Mouse (Mus musculus) large intestine, adult 2 months (tissue): ENCODE data around the gene Gm498. TPM values are rescaled to one million over a fixed set of nuclear protein-coding genes. Genes with fewer than 3 reads are reported as not detected.
A peak's percentile ranks its signal among the peaks of the same experiment; 100 is the strongest.

Source experiments
- DNase-seq: peaks from one replicate; pipeline ENCODE4 v3.0.0-alpha.2; 2012; ENCODE audit warnings: low read depth, low spot score
- WGBS: fragments of 180-500 bp; shearing (Covaris S2); methylation state at CpG from one replicate; pipeline ENCODE4 v1.1.7; 2018; 5-methylcytosine and 5-hydroxymethylcytosine counted together
- polyA plus RNA-seq: library from polyadenylated mRNA; depleted of rRNA; stranded (reverse); fragments of >200 nt; gene quantifications from 2 replicates; pipeline ENCODE4 v1.2.3, GENCODE M21; 2012; rRNA removed

The Gm498 gene
- not detected in 2 replicates for polyA plus RNA-seq

DNA sequence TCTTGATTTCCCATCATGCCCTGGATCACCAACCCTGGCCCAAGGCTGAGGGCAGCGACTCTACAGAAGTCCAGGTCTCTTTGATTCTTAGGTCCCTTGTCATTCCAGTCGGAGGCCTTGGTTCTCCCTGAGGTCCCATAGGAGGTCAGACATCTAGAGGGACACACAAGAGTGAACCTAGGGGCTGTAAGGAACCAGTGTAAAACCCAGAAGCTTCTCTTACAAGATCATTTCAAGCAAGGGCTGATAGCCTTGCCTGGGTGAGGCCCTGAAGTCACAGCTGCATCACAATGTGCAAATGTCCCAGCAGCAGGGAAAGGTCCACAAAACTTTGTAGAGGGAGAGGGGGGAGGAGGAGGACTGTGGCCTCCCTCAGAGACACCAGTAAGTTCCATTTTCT, at the start of gene Gm498:
Gene Gm498 (plus strand): TSS at position 301 of the 400 bp plus-strand sequence.
- DNase-seq: no peak
- 79% methylated on average over 2 of the region's 2 CpGs for WGBS

DNA sequence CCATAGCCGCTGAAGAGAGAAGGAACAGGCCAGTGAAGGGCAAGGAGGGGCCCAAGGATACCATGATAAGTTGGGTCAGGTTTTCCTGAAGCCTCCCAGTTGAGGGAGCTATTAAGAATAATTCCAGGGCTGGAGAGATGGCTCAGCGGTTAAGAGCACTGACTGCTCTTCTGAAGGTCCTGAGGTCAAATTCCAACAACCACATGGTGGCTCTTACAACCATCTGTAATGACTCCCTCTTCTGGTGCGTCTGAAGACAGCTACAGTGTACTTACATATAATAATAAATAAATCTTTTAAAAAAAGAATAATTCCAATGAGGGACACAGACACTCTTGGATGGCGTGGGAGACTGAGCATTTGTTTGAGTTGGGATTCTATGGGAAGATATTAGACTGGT, 47.4 kb upstream of the Gm498 start:
- WGBS: 64% methylated on average over 4 of the region's 4 CpGs
- DNase-seq: no peak

DNA sequence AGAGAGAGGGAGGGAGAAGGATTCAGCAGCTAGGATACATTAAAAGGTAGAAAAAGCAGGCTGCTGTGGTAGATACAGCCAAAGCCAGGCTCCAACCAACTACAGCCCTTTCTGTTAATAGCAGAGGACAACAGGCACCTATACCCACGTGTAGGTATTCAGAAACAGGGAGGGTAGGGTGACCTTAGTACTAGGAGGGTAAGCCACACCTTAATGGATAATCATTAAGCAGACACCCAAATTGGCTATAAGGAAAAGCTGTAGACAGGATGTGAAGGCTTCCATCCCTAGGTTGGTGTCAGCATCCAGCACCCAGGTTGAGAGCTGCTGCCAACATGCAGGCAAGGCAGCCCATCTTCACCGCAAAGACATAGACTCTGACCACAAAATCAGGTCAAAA, 45.4 kb upstream of the Gm498 start:
- no peak for DNase-seq
- WGBS: 58% methylated on average over 2 of the region's 2 CpGs

DNA sequence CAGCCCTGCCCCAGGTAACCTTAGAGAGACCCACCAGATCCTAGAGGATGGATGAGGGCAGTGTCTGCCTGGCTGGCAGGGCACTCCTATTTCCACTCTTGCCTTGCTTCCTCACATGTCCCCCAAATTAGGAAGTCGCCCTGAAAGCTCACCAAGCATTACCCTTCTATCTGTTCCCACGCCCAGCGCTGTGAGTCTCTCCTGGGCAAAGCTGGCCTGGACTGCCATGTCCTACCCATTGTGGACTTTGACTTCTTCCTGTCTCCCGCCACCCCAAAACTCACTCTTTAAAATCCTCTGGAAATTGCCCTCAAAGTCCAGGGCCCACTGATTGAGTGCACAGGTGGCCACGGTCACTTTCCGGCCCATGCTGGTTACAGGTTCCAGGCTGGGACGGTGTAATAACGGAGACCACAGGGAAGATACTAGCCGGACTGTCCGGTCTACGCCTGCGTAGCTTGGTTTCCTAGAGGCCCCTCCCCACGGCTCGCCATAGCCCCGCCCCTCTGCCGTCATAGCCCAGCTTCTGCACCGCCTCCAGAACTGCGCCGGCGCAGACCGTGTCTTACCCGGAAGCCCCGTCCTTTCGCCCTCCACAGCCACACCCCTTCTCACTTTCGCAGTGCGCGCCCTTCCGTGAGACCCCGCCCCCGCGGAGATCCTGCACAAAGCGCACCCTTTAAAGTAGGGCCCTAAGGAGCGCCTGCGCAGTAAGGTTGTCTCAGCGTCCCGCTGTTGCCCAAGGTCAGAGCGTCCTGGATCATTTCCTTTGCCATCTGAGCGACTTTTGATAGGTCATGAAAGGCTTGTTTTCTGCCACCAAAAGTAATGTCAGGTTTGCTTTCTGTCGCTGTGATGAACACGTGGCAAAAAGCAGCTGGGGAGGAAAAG, 44.0 kb upstream of the Gm498 start, which contains the start of the genes Nadsyn1 and Dhcr7:
Gene Nadsyn1 (minus strand): TSS at position 475 of the 891 bp plus-strand sequence.
Gene Dhcr7 (plus strand): TSS at position 771 of the 891 bp plus-strand sequence.
- DNase-seq: peak; percentile 88
- WGBS: under 1% methylated on average over 40 of the region's 40 CpGs

DNA sequence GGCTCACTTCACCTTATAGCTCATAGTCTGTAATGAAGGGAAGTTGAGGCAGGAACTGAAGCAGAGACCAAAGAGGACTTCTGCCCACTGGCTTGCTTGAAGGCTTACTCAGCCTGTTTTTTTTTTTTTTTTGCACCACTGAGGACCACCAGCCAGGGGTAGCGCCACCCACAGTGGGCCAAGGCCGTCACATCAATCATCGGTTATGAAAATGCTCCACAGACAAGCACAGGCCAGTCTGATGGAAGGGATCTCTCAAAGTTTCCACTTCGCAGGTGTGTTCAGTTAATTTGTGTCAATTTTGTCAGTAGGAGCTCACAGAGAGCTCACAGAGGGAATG, 43.4 kb upstream of the Gm498 start:
- 64% methylated on average over 4 of the region's 4 CpGs for WGBS
- DNase-seq: no peak

DNA sequence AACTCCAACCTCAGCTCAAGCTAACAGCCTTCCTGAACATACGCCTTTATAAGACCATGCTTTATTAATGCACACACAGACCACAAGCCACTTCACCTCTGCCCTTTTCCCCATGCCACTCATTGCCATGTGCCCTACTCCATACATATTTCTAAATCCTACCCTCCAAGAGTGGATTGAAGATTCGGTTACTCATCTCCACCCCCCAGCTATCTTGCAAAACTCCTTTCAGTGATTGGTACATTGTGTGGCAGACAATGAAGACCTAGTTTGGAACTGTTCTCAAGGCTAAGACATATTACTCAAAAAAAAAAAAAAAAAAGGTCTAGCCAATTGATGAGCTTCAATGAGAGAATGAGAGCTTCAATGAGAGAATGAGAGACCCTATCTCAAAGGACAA, 39.7 kb upstream of the Gm498 start:
- no peak for DNase-seq
- 91% methylated on average over 2 of the region's 2 CpGs for WGBS

DNA sequence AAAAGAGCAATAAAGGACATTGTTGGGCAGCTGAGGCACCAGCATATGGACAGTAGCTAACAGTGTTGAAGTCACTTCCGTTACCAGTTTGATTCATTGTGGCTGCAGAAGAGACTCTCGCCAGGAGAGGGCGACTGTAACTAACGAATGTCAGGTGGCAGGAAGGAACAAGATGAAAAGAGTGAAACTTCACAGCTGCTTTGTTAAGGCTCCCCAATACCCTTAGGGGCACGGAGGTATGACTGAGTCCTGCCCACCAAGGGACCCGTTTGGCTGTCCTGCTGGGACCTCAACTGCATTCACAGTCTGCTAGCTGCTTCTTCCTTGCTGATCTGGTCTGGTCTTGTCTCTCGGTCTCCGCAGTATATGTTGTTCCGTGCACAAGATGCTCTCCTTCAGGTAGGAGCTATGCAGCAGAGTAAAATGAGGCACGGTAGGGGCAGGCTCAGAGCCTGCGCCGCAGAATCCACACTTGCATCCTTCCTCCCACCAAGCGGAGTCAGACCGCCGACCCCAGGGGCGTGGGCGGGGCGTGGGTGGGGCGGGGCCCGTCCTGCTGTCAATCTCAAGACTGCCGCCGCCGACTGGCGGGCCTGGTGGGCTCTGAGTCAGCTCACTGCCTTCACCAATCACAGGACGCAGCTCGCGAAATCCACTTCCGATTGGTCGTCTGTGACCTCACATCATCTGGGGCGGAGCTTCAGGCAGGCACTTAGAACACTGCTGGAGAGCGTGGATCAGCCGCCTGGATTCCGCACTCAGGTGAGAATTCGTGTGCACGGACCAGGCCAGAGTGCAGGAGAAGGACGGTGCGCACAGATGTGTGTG, 36.9 kb upstream of the Gm498 start:
- DNase-seq: peak; percentile 98
- under 1% methylated on average over 37 of the region's 37 CpGs for WGBS

DNA sequence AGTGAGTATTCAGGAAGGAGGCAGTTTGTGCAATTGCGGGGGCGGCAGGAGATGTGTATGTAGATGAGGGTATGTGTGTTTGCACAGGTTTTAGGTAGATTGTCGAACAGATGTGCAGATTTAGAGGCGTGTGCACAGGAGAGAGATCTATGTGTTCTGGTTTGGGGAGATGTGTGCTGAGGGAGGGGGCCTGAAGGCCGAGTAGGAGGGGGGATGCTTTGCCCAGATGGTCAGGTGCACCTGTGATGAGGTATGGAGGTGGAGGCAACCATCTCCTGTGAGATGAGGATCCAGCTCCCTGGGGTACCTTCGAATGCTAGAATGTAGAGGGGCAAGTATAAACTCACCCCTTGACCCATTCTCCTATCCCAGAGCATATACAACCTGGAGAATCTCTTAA, 36.2 kb upstream of the Gm498 start:
- DNase-seq: no peak
- 2% methylated on average over 6 of the region's 6 CpGs for WGBS

DNA sequence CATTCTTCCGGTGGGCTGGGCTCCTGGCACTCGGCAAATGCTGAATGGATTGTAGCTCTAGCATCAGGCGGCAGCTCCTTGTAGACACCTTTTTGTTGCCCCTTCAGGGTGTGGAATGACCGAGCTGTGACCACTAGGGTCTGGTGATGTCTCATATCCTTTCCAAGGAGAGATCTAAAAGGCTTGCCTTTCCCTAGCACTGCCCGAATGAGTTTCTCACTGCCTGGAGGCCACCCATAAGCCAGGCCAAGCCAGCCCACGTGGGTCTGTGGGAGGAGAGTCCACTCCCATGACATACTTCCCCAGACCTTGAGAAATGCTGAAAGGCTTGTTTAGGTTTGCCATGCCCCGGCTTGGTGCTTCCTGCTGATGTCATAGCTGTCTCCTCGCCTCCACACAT, 34.4 kb upstream of the Gm498 start:
- 40% methylated on average over 8 of the region's 8 CpGs for WGBS
- no peak for DNase-seq

DNA sequence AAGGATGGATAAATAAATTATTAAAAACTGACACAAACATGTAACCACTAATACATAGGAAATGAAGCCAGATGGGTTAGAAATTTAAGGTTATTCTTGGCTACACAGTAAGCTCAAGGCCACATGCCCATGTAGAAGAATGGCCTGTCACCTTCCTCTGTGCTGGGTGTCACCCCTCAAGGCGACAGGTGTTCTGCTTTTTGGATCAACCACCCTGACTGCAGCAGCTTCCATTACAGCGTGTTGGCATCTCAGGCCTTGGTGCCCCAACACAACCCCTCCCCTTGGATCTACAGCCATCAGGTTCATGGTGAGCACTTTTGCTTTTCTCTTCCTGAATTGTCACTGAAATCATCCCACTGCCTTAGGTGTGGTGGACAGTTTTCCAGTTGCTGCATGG, 34.0 kb upstream of the Gm498 start:
- 85% methylated on average over 2 of the region's 2 CpGs for WGBS
- DNase-seq: no peak

DNA sequence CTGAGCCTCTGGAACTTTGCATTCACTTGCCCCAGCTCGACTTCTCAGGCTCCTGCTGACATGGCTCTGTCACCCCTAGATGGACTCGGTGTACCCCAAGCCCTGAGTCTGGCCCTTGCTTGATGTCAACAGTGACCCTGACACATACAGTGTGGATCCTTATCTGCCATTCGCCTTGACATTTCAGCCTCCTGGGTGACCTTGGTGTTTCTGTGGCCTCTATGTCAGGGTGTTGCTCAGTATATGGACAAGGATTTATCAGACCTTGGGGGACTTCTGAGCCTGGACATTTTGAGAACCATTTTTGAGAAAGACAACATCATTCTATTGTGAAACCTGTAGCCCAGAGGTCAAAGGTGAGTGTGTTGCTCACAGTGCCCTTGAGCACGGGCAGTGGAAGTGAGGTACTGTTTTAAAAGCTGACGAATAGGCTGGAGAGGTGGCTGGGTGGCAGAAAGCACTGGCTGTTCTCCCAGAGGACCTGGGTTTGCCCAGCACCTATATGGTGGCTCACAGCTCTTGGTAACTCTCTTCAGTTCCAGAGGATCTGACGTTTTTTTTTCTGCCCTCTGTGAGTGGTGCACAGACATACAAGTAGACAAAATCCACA, 33.0 kb upstream of the Gm498 start:
- DNase-seq: no peak
- WGBS: 76% methylated on average over 6 of the region's 6 CpGs

DNA sequence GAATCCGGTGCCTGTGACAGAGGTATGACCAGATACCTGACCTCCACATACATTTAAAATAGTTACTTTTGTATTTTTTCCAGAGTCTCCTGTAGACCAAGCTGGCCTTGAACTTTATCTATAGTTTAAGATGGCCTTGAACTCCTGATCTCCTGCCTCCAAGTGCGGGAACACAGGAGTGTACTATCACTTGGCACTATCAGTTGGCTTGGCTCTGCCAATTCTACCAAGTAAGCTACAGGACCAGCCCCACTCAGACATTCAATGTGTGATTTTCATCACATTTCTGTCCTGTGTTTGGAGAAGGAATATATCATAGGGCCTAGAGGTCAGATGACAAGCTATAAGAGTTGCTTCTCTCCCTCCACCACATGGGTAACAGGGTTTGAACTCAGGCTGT, 32.3 kb upstream of the Gm498 start:
- 67% methylated on average over 2 of the region's 2 CpGs for WGBS
- DNase-seq: no peak

DNA sequence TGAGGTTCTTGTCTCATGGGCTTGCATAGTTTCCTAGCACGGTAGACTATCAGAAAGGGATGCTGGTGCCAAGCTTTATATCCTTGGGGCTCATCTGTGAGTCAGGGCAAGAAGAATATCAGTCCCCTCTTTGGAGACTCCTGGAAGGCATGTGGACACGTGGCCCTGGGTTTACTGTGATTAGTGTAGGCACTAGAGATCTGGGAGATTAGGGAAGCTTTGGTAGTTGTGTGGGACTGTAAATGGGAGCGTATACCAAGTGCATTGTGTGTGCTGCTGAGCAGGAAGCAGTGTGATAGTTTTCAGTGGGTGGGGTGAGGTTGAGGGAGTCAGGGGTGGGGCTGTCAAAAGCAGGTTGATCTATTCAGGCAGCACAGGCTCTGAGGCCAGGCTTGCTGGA, 31.7 kb upstream of the Gm498 start:
- 25% methylated on average over 3 of the region's 3 CpGs for WGBS
- DNase-seq: no peak

DNA sequence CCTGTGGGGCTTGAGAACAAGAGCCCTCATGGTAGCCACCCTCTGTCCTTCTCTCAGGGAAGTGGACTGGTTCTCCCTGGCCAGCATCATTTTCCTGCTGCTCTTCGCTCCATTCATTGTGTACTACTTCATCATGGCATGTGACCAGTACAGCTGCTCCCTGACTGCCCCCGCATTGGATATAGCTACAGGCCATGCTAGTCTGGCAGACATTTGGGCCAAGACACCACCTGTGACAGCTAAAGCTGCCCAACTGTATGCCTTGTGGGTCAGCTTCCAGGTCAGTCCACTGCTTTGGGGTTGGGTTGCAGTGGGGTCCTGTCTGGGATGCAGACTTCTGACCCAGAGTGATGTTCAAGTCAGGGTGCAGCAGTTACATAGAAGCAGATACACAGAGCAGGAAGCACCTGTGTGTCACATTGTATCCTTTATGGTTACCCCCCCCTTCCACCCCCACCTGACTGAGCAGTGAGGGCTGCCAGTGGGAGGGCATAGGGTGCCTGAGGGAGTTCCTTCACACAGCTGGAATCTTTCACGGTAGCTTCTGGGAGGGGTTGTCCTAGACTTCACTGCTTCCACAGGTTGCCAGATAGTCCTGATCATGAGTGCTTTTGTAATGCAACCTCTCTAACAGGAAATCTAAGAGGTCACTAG, 28.8 kb upstream of the Gm498 start:
- 70% methylated on average over 3 of the region's 3 CpGs for WGBS
- DNase-seq: no peak

DNA sequence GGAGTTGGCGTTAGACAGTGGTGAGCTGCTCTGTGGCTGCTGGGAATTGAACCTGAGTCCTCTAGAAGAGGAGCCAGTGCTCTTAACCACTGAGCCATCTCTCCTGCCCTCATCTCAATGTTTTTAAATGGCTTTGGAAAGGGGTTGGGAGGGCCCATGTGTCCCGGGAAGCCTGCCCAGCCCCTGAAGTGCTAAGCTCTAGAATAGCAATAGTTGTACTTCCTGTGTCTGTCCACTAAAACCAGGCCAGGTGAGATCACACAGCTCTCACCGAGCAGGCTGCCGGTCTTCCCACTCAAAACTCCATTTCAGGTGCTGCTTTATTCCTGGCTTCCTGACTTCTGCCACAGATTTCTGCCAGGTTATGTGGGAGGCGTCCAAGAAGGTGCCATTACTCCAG, 26.5 kb upstream of the Gm498 start:
- WGBS: 86% methylated on average over 5 of the region's 5 CpGs

DNA sequence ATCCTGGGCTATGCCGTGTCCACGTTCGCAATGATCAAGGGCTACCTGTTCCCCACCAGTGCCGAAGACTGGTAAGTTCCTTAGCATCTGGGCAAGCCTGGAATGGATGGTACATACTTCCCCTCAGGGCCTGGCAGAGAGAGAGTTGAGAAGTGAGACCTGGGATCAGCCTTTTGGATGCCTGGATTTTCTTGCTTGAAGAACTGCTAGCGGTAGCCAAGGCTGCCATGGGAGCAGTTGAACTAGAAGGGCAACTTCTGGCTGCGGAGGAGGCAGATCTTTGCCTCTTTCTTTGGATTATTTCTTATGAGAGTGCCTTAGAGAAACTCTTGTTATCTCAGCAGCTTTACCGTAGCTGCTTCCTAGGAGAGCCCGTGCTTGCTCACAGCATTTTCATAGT, 25.3 kb upstream of the Gm498 start:
- WGBS: 97% methylated on average over 8 of the region's 8 CpGs
- DNase-seq: no peak

More for the DNA sequence above, 26.5 kb upstream of the Gm498 start:
- DNase-seq: no peak

DNA sequence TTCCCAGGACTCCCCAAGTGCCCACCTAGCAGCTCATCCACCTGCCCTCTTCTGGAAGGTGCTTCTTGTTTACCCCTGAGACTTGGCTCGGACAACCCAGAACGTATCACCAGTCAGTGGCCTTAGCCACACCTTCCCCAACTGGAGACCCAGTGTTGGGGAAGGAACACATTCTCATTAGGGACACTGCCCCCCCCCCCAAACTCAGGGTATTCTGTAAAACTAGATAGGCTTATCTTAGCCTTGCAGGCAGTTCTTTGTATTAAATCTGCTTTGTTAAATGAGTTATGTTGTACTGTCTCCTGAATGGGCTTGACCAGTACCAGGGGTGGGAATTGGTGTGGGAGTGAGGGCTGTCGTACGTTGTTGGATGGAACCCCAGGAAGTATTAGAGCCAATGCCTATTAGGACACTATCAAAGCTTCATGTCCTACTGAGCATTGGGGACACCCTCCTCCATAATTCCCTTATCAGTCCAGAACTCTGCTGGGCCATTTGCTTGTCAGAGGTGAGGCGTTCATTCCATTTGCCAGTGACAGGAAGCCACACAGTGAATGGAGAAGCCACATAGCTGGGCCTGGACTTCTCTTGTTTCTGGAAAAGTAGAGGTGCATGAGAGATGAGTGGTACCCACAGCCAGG, 18.4 kb upstream of the Gm498 start:
- DNase-seq: no peak
- 65% methylated on average over 5 of the region's 5 CpGs for WGBS

DNA sequence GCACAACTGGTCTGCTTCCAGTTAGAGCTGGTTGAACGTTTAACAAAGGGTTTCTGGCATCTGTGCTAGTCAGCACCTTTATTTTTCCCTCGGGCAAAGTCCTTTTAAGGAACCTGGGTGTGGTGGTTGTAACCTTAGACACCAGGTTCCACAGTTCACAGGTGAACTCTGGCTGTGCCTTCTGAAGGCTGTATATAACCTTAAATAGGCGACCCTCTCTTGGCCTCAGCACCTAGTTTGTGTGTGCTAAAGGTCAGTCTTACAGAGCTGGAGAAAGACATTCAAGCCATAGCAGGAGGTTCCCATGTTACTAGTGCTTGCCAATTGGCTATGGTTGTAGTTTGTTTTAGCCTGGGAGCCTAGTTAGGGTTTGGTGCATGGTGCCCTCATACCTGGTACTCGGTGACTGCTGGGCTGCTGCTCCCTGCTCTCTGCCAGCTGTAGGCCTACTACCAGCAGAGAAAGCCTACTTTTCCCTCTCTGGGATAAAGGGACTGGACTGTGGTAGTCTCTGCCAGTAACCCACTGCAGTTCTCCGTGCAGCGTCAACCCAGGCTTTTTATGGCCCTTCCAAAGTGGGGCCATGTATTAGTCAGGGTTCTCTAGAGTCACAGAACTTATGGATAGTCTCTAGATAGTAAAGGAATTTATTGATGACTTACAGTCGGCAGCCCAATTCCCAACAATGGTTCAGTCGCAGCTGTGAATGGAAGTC, 17.7 kb upstream of the Gm498 start:
- peak; percentile 82 for DNase-seq
- WGBS: 39% methylated on average over 7 of the region's 8 CpGs

DNA sequence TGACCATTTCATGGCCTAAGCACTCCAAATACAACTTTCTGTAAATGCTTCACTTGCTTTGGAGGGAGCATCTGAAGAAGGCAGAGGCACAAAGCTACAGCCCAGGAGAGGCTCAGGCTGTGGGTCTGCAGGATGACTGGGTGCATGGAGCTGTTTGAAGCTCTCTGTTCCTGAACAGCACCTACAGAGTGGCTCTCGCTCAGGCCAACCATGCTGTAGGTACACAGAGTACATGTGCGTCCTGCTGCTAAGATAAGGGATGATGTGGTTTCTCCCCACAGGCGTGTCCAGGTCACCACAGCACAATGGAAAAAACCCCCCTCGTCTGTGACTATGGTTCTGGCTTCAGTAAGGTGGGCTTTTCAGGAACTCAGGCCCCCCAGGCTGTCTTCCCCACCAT, 2.2 kb downstream of the Gm498 start:
- 81% methylated on average over 4 of the region's 4 CpGs for WGBS

More for the DNA sequence above, 2.2 kb downstream of the Gm498 start:
- no peak for DNase-seq
